Mouse (Mus musculus) adrenal gland, adult 18-20 months (tissue): Measurements from ENCODE around the gene Actn4. TPM values are rescaled to one million over a fixed set of nuclear protein-coding genes. Genes with fewer than 3 reads are reported as not detected.

Experiments
- DNase-seq, 2 experiments: peaks; one replicate each; pipeline ENCODE4 v3.0.0; 2021 to 2022; ENCODE audit warnings: low spot score in 2 of 2
- total RNA-seq, 2 experiments: library from RNA; stranded (reverse); gene quantifications; 1 replicate in 1 of 2; 2 replicates in 1 of 2; pipeline ENCODE4 v1.2.3; 2021

Actn4 gene
- total RNA-seq, 2 experiments from 2014 or later: 197 to 233 TPM

GRCm38 (mm10) chr7:28951764-28952163 lies 10.4 kb downstream of the Actn4 start:
- DNase-seq: no peak

GRCm38 (mm10) chr7:28950346-28951037 lies 11.6 kb downstream of the Actn4 start:
- no peak for DNase-seq

DNA sequence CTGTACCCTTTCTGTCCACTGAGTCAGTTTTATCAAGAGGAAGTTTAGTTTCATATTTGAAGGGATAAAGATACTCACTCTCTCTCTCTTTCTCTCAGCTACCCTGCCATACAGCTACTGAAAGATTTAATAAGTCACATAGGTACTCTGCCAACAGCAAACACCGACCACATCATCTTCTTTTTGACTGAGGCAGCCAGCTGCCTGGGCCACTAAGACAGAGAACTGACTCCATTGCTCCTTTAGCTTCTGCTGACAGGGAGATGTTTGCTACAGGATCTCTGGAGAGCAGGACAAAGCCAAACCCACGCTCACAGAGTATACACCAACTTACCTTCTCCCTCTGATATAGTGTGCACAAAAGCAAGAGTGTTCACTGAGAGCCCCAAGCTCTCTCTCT lies 12.8 kb downstream of the Actn4 start:
- no peak for DNase-seq

DNA sequence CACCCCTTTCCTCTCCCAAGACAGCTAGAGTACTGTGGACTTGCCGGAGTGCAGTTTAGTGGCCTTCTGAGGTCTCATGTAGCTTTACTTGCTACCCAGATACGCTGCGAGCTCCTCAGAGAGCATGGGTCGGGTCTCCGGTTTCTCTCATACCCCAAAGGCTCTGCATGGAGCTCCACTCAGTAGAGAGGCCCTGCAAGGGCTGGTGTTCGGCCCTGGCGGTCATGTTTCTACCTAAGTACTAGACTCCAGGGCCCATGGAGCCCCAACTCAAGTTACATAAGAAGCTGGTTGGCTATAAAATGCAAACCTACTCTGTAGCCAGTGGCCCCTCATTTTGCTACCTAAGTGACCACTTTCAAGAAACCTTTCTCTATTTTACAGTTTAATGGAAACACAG lies 13.4 kb downstream of the Actn4 start:
- DNase-seq: no peak

DNA sequence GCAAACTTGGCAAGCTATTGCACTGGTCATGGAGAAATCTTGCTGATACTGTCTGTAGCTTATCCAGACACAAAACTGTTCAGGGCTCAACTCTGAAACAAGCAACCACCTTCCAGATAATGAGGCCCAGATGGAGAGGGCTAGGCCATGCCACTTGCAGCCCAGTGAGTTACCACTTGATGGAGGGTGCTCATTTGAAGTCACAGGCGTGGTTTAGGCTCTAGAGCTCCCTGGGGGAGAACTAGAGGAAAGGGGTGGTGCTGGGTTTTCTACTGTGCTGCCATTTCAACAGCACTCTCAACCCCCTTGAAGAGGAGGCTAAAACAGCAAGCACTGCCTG lies 15.9 kb downstream of the Actn4 start:
- DNase-seq: no peak

- DNase-seq: no peak
Observed at GRCm38 (mm10) chr7:28945416-28946270, 16.5 kb downstream of the Actn4 start.

- no peak for DNase-seq
Observed at GRCm38 (mm10) chr7:28944756-28945415, 17.3 kb downstream of the Actn4 start.

- DNase-seq: no peak
Observed at GRCm38 (mm10) chr7:28943451-28944180, 18.5 kb downstream of the Actn4 start.

- no peak for DNase-seq
Observed at GRCm38 (mm10) chr7:28941542-28941941, 20.6 kb downstream of the Actn4 start.

- DNase-seq: no peak
Observed at GRCm38 (mm10) chr7:28941129-28941528, 21.0 kb downstream of the Actn4 start.

GRCm38 (mm10) chr7:28939418-28940183 lies 22.5 kb downstream of the Actn4 start:
- no peak for DNase-seq

- DNase-seq: no peak
Observed at GRCm38 (mm10) chr7:28938654-28939053, 23.5 kb downstream of the Actn4 start.

DNA sequence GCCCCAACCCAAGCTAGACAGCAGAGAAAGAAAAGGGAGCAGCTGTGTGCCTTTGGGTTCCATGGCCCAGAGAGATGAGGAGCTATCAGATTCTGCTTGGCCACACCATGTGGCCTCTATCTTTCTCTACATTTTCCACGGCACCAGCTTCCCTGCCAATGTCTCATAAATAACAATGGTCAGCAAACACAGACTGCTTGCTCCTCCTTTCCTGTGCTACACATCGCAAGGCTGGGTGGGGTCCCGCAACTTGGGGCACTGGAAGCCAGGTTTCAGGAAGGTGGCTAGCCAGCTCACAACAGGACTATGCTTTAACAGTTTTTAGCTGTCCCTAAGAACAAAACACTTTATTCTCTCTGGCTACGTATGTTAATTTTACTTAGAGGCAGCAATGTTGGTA lies 25.4 kb downstream of the Actn4 start:
- DNase-seq: no peak

DNA sequence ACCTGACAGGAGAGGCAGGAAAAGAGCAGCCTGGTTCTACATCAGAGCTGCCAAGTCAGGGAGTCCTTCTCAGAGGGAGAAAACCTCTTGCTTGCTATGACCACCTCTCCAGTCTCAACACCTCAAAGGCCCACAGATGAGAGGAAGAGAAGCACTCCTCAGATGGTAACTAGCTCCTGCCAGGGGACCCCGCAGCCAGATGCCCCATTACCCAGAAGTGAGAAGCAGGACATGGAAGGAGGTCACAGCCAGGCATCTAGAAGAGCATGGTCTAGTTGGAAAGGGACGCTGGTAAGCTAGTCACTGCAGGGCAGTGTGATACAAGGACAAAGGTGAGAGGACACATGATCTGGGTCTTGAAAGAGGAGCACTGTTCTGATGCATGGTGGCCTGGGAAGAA lies 28.3 kb downstream of the Actn4 start:
- DNase-seq: no peak

DNA sequence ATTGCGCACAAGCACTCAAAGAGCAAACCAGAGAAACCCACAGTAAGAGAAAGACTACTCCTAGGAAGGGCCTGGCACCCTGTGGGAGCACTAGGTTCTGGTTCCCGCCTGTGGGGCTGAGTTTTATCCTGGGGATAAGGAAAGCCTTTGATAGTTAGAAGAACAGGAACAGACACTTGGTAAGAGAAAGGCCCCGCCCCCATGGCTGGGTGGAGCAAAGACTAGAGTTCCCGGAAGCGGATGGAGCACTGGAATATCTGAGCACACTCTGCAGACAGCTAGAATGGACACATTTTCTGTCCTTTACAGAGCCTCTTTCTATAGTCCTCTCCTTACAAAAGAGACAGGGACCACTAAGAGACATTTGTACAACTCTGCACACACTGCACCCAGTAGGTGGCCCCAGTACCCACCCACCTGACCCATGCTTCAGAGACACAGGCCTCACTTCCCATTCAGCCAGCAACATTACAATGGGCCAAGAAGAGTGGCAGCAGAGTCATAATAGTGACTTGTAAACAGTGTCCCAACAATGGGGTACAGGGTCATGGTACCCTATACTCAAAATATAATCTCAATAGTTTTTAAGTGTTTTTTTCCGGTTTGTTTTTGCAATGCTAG lies 29.6 kb downstream of the Actn4 start:
- no peak for DNase-seq

DNA sequence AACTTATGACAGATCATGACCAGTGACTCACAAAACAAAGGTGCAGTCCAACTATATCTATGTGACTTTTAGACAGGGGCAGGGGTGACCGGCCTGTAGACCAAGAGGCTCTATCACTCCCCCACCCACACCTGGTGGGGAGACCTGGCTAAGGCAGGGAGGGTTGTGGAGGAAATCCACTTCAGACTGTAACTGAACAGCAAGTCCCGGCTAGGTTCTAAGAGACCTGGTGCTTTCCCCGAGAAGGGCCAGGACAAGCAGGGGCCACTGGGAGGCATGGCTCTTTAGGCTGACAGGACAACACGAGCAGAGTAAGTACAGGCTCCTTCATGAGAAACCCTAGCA lies 30.5 kb downstream of the Actn4 start:
- no peak for DNase-seq

GRCm38 (mm10) chr7:28931032-28931694 lies 31.0 kb downstream of the Actn4 start:
- DNase-seq: no peak

DNA sequence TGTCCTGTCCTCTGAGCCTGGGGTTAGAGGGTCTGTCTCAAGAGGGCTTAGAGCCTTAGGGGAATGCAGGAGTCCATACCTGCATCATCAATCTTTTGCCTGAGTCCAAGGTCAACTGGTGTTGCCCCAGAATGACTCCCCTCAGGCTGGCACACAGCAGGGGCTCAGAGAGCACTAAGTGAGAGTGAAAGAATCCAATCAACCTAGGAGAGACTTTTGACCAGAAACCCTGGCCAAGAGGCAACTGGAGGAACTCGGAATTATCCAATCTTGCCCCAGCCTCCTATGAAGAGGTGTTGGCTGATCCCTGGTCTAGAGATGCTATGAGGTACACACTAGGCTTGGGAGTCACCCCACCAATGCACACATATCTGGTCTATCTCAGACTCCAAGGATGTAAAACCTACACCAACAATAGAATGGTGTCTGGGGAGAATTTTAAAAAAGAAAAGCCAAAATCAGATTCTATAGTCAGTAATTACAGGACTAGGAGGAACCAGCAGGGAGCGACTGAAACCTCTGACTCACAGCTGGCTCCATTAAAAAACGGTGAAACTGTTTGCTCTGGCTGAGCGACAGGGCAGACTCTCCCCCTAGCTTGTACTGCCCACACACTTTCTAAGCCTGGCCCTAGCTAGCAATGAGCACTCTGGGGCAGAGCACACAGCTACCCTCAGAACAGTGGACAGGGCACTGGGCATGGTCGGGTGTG lies 31.7 kb downstream of the Actn4 start:
- no peak for DNase-seq

- no peak for DNase-seq
Observed at GRCm38 (mm10) chr7:28929381-28929780, 32.8 kb downstream of the Actn4 start.
